Mouse (Mus musculus) small intestine, adult 2 months (tissue): Measurements from ENCODE around the gene Arl10.

Experiments
- CTCF ChIP-seq: fragments of 200-500 bp; IDR thresholded peaks from 2 replicates; pipeline ENCODE4 v1.5.1; 2012; ENCODE audit warnings: low read depth, mild to moderate bottlenecking, control low read depth, inconsistent platforms, low read length, moderate library complexity, mixed read lengths; ENCODE audit not compliant: insufficient replicate concordance, insufficient read length; ENCODE audit errors: extremely low read depth
- POLR2A ChIP-seq: fragments of 200-500 bp; IDR thresholded peaks from 2 replicates; pipeline ENCODE4 v1.6.1; 2012; ENCODE audit warnings: low read depth, mild to moderate bottlenecking, control low read depth, inconsistent platforms, low read length, moderate library complexity

DNA sequence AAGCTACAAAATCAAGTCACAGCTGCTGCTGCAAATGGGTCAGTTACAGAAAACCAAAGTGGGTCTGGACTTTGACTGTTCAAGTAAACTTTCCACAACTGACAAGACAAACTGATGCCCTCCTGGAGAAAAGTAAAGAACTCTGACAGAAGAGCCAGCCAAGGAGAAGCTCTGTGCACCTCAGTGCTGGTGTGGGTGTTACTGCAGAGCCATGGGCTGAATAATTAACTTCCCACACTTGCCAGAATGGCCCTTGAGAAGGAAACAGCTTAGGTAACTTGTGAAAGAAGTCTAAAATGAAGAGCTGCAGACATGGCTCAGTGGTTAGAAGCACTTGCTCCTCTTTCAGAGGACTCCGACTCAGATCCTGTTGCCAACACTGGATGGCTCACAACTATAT lies 17.2 kb upstream of the Arl10 start:
- TF ChIP-seq POLR2A (no peak), CTCF (no peak)
